Mouse (Mus musculus) bone marrow macrophage, adult 2 months (primary cell): ENCODE data around the gene Uqcrq.

Experiments used
- CTCF ChIP-seq: IDR thresholded peaks from 2 replicates; pipeline ENCODE4 v1.5.1; 2012; ENCODE audit warnings: low read depth, mild to moderate bottlenecking, low read length, moderate library complexity
- POLR2A ChIP-seq: IDR thresholded peaks from 2 replicates; pipeline ENCODE4 v1.6.1; 2012; ENCODE audit warnings: mild to moderate bottlenecking, low read depth, low read length, borderline replicate concordance

DNA sequence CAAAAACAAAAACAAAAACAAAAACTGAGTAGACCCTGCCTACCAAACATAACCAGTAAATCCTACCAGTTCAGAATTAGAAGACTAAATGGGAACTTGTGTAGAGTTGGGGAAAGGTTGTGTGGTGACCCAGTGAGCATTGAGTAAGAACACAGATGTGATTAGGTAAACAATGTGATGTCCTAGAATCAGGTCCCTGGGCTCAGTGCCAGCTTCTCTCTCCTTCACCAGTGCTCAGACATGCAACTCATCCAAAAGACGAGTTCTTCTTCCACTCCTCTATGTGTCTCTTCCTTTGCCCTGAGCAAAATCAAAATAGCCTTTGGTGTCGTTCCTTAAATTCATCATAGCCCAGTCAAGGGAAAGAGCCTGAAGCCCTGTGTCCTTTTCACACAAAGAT is 5.8 kb downstream of the Uqcrq start:
- TF ChIP-seq CTCF (no peak), POLR2A (no peak)
